Mouse (Mus musculus) olfactory bulb, adult 2 months (tissue): ENCODE results near the gene Bbx.

Source experiments
- CTCF ChIP-seq: fragments of 200-500 bp; IDR thresholded peaks from 2 replicates; pipeline ENCODE4 v1.5.1; 2012; ENCODE audit warnings: low read depth, mild to moderate bottlenecking, low read length, moderate library complexity; ENCODE audit not compliant: insufficient read depth
- POLR2A ChIP-seq: fragments of 200-500 bp; IDR thresholded peaks from 2 replicates; pipeline ENCODE4 v1.6.1; 2012; ENCODE audit warnings: mild to moderate bottlenecking, low read depth, low read length, moderate library complexity; ENCODE audit not compliant: insufficient read depth

- TF ChIP-seq POLR2A (no peak), CTCF (no peak)
These were observed 205.9 kb downstream of the Bbx start for GRCm38 (mm10) chr16:50226274-50226673.
